Mouse (Mus musculus): ENCODE measurements around the gene Pon1. TPM values are rescaled to one million over a fixed set of nuclear protein-coding genes. Genes with fewer than 3 reads are reported as not detected.

Gene Pon1
- polyA plus RNA-seq, 1 experiment: not detected

DNA sequence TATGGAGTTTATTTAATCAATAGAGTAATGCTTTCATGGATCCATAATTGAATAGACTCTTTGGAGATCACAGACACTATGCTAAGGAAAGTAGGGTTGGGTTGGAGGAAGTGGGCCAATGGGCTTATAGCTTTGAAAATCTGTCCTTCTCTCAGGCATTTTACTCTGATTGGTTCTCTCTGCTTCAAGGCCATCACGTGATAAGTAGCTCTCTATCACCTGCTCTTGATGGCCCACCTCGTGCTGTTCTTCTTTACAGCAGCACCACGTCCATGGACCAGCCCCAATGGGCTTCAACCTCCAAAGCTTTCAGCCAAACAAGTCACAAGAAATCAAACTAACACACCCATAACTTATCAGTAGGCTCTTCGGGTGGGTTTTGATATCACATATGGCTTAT, 3.0 kb downstream of the Pon1 start:
- H3K4me3 ChIP-seq (ENCODE audit: low read depth, low read length): no peak overlapping the region
- no peaks in the 10 kb centered on the region for H3K36me3 ChIP-seq (ENCODE audit: control insufficient read depth, insufficient read depth, low read length)
- 58% methylated on average over 4 of the region's 4 CpGs for WGBS
- TF ChIP-seq CTCF (IDR thresholded peaks at IDR 0.05; ENCODE audit: extremely low read depth, insufficient read length, insufficient replicate concordance, low read depth, low read length) (no peak), POLR2A (IDR thresholded peaks at IDR 0.05; ENCODE audit: low read depth, low read length) (no peak)
- no peak overlapping the region for H3K27ac ChIP-seq (ENCODE audit: insufficient read depth, low read depth, low read length)
- H3K4me1 ChIP-seq (ENCODE audit: control insufficient read depth, insufficient read depth, insufficient read length, low read length): no peaks in the 10 kb centered on the region
- H3K27me3 ChIP-seq (ENCODE audit: control insufficient read depth, insufficient read depth, low read length): no peaks in the 10 kb centered on the region

DNA sequence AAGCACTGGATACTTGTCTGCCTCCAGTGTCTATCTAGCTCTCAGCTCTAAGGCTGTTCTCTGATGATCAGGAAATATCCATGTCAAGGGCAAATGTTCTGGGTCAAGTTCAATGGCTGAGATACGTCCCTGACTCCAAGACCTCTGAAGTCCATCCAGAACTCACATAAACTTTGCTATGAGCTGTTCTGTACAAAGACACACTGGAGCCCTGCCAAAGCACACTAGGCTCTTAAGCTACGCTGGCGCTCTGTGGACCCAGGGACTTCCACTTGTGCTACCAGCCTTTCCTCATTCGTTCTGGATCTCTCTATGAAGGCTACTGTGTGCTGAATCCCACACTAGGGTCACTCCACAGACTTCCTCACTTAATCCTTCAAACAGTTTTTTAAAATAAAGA, 4.2 kb downstream of the Pon1 start:
- no peaks in the 10 kb centered on the region for H3K27me3 ChIP-seq (ENCODE audit: control insufficient read depth, insufficient read depth, low read length)
- H3K4me1 ChIP-seq (ENCODE audit: control insufficient read depth, insufficient read depth, insufficient read length, low read length): no peaks in the 10 kb centered on the region
- H3K27ac ChIP-seq (ENCODE audit: insufficient read depth, low read depth, low read length): no peak overlapping the region
- H3K4me3 ChIP-seq (ENCODE audit: low read depth, low read length): no peak overlapping the region
- no peak for TF ChIP-seq CTCF (IDR thresholded peaks at IDR 0.05; ENCODE audit: extremely low read depth, insufficient read length, insufficient replicate concordance, low read depth, low read length)
- no peak for TF ChIP-seq POLR2A (IDR thresholded peaks at IDR 0.05; ENCODE audit: low read depth, low read length)
- no peaks in the 10 kb centered on the region for H3K36me3 ChIP-seq (ENCODE audit: control insufficient read depth, insufficient read depth, low read length)
- WGBS: 37% methylated on average over 4 of the region's 4 CpGs

- no peak overlapping the region for H3K4me3 ChIP-seq (ENCODE audit: low read depth, low read length)
These were observed 4.8 kb downstream of the Pon1 start for GRCm38 (mm10) chr6:5188938-5189337.

GRCm38 (mm10) chr6:5188036-5188435, 5.7 kb downstream of the Pon1 start:
- H3K4me1 ChIP-seq (ENCODE audit: control insufficient read depth, insufficient read depth, insufficient read length, low read length): no peaks in the 10 kb centered on the region
- no peaks in the 10 kb centered on the region for H3K27me3 ChIP-seq (ENCODE audit: control insufficient read depth, insufficient read depth, low read length)
- WGBS: 80% methylated on average over 5 of the region's 5 CpGs
- no peak overlapping the region for H3K27ac ChIP-seq (ENCODE audit: insufficient read depth, low read depth, low read length)
- no peaks in the 10 kb centered on the region for H3K36me3 ChIP-seq (ENCODE audit: control insufficient read depth, insufficient read depth, low read length)
- TF ChIP-seq POLR2A (IDR thresholded peaks at IDR 0.05; ENCODE audit: low read depth, low read length) (no peak), CTCF (IDR thresholded peaks at IDR 0.05; ENCODE audit: extremely low read depth, insufficient read length, insufficient replicate concordance, low read depth, low read length) (no peak)
- no peak overlapping the region for H3K4me3 ChIP-seq (ENCODE audit: low read depth, low read length)

More at GRCm38 (mm10) chr6:5188938-5189337, 4.8 kb downstream of the Pon1 start:
- Histone ChIP-seq H3K4me1 (ENCODE audit: control insufficient read depth, insufficient read depth, insufficient read length, low read length) (no peaks in the 10 kb centered on the region), H3K27ac (ENCODE audit: insufficient read depth, low read depth, low read length) (no peak overlapping the region), H3K36me3 (ENCODE audit: control insufficient read depth, insufficient read depth, low read length) (no peaks in the 10 kb centered on the region), H3K27me3 (ENCODE audit: control insufficient read depth, insufficient read depth, low read length) (no peaks in the 10 kb centered on the region)
- 63% methylated on average over 6 of the region's 6 CpGs for WGBS
- no peak for TF ChIP-seq CTCF (IDR thresholded peaks at IDR 0.05; ENCODE audit: extremely low read depth, insufficient read length, insufficient replicate concordance, low read depth, low read length)
- no peak for TF ChIP-seq POLR2A (IDR thresholded peaks at IDR 0.05; ENCODE audit: low read depth, low read length)

DNA sequence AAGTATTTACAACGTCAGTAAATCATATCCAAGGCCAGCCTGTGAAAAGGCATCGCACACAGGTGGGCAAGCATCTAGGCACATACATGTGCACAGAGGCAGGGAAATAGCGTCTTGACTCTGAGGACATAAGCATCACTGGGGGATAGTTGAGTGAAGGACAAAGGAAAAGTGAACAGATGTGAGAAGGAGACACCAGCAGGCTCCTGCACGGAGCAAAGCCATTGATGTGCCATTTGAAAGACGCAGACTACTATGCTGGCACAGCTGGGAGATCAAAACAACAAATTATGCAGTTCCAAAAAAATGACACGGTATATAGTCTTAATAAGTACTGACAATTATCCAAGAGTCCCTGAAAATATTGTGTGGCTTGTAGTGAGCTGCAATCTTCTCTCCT, 6.2 kb downstream of the Pon1 start:
- no peaks in the 10 kb centered on the region for H3K36me3 ChIP-seq (ENCODE audit: control insufficient read depth, insufficient read depth, low read length)
- no peak overlapping the region for H3K4me3 ChIP-seq (ENCODE audit: low read depth, low read length)
- H3K27me3 ChIP-seq (ENCODE audit: control insufficient read depth, insufficient read depth, low read length): no peaks in the 10 kb centered on the region
- no peaks in the 10 kb centered on the region for H3K4me1 ChIP-seq (ENCODE audit: control insufficient read depth, insufficient read depth, insufficient read length, low read length)
- H3K27ac ChIP-seq (ENCODE audit: insufficient read depth, low read depth, low read length): no peak overlapping the region
- WGBS: 83% methylated on average over 6 of the region's 6 CpGs
- TF ChIP-seq POLR2A (IDR thresholded peaks at IDR 0.05; ENCODE audit: low read depth, low read length) (no peak), CTCF (IDR thresholded peaks at IDR 0.05; ENCODE audit: extremely low read depth, insufficient read length, insufficient replicate concordance, low read depth, low read length) (no peak)

- no peak for TF ChIP-seq CTCF (IDR thresholded peaks at IDR 0.05; ENCODE audit: extremely low read depth, insufficient read length, insufficient replicate concordance, low read depth, low read length)
- no peak for TF ChIP-seq POLR2A (IDR thresholded peaks at IDR 0.05; ENCODE audit: low read depth, low read length)
These were observed 7.4 kb downstream of the Pon1 start for GRCm38 (mm10) chr6:5186229-5186950.

DNA sequence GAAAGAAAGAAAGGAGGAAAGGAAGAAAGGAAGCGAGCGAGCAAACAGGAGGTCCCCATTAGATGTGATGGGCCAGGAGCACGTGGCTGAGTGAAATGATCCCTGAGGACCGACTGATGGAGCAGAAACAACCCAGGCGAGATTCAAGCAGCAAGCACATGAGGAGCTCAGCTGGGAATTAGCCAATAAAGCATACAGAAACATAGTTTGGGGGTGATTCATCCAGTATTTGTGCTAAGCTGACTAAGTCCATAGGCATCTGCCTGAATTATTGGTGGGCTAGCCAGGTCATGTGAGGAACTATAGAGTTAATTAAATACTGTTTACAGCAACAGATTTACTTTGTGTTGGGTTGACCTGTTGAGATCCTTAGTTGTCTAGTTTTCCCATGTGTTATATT, 13.1 kb downstream of the Pon1 start:
- TF ChIP-seq POLR2A (IDR thresholded peaks at IDR 0.05; ENCODE audit: low read depth, low read length): no peak
- no peak for TF ChIP-seq CTCF (IDR thresholded peaks at IDR 0.05; ENCODE audit: extremely low read depth, insufficient read length, insufficient replicate concordance, low read depth, low read length)
- 74% methylated on average over 5 of the region's 5 CpGs for WGBS
- Histone ChIP-seq H3K4me1 (ENCODE audit: control insufficient read depth, insufficient read depth, insufficient read length, low read length) (no peaks in the 10 kb centered on the region), H3K4me3 (ENCODE audit: low read depth, low read length) (no peak overlapping the region), H3K27me3 (ENCODE audit: control insufficient read depth, insufficient read depth, low read length) (no peaks in the 10 kb centered on the region), H3K36me3 (ENCODE audit: control insufficient read depth, insufficient read depth, low read length) (no peaks in the 10 kb centered on the region), H3K27ac (ENCODE audit: insufficient read depth, low read depth, low read length) (no peak overlapping the region)

More at GRCm38 (mm10) chr6:5186229-5186950, 7.4 kb downstream of the Pon1 start:
- Histone ChIP-seq H3K4me1 (ENCODE audit: control insufficient read depth, insufficient read depth, insufficient read length, low read length) (no peaks in the 10 kb centered on the region), H3K27ac (ENCODE audit: insufficient read depth, low read depth, low read length) (no peak overlapping the region), H3K27me3 (ENCODE audit: control insufficient read depth, insufficient read depth, low read length) (no peaks in the 10 kb centered on the region), H3K36me3 (ENCODE audit: control insufficient read depth, insufficient read depth, low read length) (no peaks in the 10 kb centered on the region), H3K4me3 (ENCODE audit: low read depth, low read length) (no peak overlapping the region)
- WGBS: 80% methylated on average over 7 of the region's 7 CpGs
